Mouse (Mus musculus) bone marrow macrophage, adult 2 months (primary cell): ENCODE data around the gene Fam131b.

Experiments
- CTCF ChIP-seq: IDR thresholded peaks from 2 replicates; pipeline ENCODE4 v1.5.1; 2012; ENCODE audit warnings: low read depth, mild to moderate bottlenecking, low read length, moderate library complexity
- POLR2A ChIP-seq: IDR thresholded peaks from 2 replicates; pipeline ENCODE4 v1.6.1; 2012; ENCODE audit warnings: mild to moderate bottlenecking, low read depth, low read length, borderline replicate concordance

DNA sequence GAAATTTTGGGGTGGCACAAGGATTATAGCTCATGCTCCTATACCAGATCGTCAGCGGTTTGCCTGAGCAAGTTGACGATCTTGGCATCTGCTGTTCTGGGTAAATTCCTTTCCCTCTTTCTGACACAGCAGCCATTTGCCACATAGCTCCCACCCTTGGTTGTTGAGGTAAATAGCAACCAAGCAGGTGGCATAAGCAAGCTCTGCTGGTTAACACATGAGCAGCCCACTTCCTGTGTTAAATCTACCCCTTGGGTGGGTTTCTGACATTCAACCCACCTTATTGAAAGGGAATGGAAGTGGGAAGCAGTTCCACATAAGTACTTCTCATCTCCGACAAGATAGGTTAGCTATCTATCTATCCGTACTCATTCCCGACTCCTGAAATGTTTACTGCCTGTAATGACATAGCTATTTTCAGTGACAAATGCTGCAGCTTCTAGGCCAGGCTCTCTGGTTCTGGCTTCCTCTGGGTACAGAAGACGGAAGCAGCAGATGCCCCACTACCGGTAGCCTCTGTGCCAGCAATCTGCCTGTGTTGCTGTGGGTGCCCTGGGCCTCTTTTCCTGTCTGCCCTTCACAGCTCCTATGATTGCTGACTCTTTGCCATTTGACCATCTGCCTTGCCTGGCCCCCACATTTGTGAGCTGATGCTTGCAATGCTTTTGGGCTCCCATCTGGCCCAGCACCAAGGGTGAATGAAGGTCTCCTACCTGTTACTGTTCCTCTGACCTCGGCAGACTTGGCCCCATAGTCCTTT, 19.1 kb upstream of the Fam131b start:
- TF ChIP-seq CTCF (no peak), POLR2A (no peak)
